Mouse (Mus musculus) neural tube, embryonic 11.5 days (tissue): ENCODE measurements around the gene Nell1. TPM values are rescaled to one million over a fixed set of nuclear protein-coding genes. Genes with fewer than 3 reads are reported as not detected.

Source experiments
- ATAC-seq: fragments of 200-750 bp; cut with Nextera tagmentation; 2 replicates; pipeline ENCODE4 v1.8.0; 2017; ENCODE audit warnings: moderate number of reproducible peaks, mild to moderate bottlenecking, moderate TSS enrichment, moderate library complexity; ENCODE audit not compliant: insufficient read depth, low FRiP score, low TSS enrichment
- DNase-seq: peaks from one replicate; pipeline ENCODE4 v3.0.0-alpha.2; 2015; ENCODE audit warnings: low spot score
- H3K27ac ChIP-seq: fragments of 300-500 bp; sonication (generic); 2 replicates; pipeline ENCODE4 v1.5.1; 2014; ENCODE audit warnings: low read depth, mild to moderate bottlenecking, low read length
- H3K27me3 ChIP-seq: fragments of 300-500 bp; sonication (generic); 2 replicates; pipeline ENCODE4 v1.6.1; 2014; ENCODE audit warnings: mild to moderate bottlenecking, low read length, mixed read lengths; ENCODE audit not compliant: control insufficient read depth, insufficient read depth
- H3K36me3 ChIP-seq: fragments of 300-500 bp; sonication (generic); 2 replicates; pipeline ENCODE4 v1.6.1; 2014; ENCODE audit warnings: mild to moderate bottlenecking, low read length, moderate library complexity, mixed read lengths; ENCODE audit not compliant: control insufficient read depth, insufficient read depth
- H3K4me1 ChIP-seq: fragments of 300-500 bp; sonication (generic); 2 replicates; pipeline ENCODE4 v1.6.1; 2014; ENCODE audit warnings: low read length, mixed read lengths; ENCODE audit not compliant: control insufficient read depth, insufficient read depth
- H3K4me2 ChIP-seq: fragments of 300-500 bp; sonication (generic); 2 replicates; pipeline ENCODE4 v1.6.1; 2014; ENCODE audit warnings: low read depth, mild to moderate bottlenecking, moderate library complexity
- H3K4me3 ChIP-seq: fragments of 300-500 bp; sonication (generic); 2 replicates; pipeline ENCODE4 v1.5.1; 2014; ENCODE audit warnings: low read depth, low read length
- H3K9ac ChIP-seq: fragments of 300-500 bp; sonication (generic); 2 replicates; pipeline ENCODE4 v1.6.1; 2014; ENCODE audit warnings: mild to moderate bottlenecking, low read length
- H3K9me3 ChIP-seq: fragments of 300-500 bp; sonication (generic); 2 replicates; pipeline ENCODE4 v1.6.1; 2016; ENCODE audit warnings: low read length; ENCODE audit not compliant: control insufficient read depth
- WGBS: fragments of 180-500 bp; shearing (Covaris S2); extraction: QIAGEN DNeasy Blood & Tissue Kit; methylation state at CpG from one replicate; pipeline ENCODE4 v1.1.7; 2014; 5-methylcytosine and 5-hydroxymethylcytosine counted together
- polyA plus RNA-seq: library from polyadenylated mRNA; unstranded; fragments of >200 nt; fragmentation: Nextera tagmentation; extraction: Ambion mirVana; gene quantifications from 2 replicates; pipeline ENCODE4 v1.2.1, GENCODE M21; 2014

Nell1 gene
- polyA plus RNA-seq, 1 experiment from 2014 or later: 4.9 TPM

- Histone ChIP-seq H3K36me3 (no peaks in the 10 kb centered on the region), H3K27me3 (no peaks in the 10 kb centered on the region), H3K27ac (no peak overlapping the region), H3K9me3 (no peaks in the 10 kb centered on the region), H3K9ac (no peak overlapping the region), H3K4me2 (no peak overlapping the region), H3K4me1 (no peaks in the 10 kb centered on the region), H3K4me3 (no peak overlapping the region)
- ATAC-seq (no peak), DNase-seq (no peak)
- WGBS: 78% methylated on average over 2 of the region's 2 CpGs
These were observed 435.8 kb downstream of the Nell1 start for GRCm38 (mm10) chr7:50410421-50410820.

DNA sequence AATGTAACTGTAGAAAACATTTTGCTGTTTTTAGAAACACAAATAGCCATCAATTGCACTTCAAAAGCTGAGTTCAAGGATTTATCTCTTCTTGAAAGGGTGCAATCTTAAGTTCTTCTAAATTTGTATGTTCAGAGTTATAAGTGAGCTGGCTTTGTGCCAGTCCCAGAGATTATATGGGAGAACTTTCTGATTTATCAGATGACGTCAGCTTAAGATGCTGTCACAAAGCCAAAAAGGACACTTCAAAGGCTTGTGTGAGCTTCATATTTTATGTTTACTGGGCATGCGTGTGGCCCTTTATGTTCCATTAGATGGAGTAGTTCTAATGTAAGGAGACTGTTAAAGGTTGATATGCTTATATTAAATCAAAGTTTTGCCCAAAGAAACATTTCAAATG, 445.3 kb downstream of the Nell1 start:
- Histone ChIP-seq H3K4me3 (no peak overlapping the region), H3K9me3 (no peaks in the 10 kb centered on the region), H3K4me2 (no peak overlapping the region), H3K9ac (no peak overlapping the region), H3K4me1 (no peaks in the 10 kb centered on the region), H3K27me3 (no peaks in the 10 kb centered on the region), H3K36me3 (no peaks in the 10 kb centered on the region), H3K27ac (no peak overlapping the region)
- no peak for DNase-seq
- ATAC-seq: no peak
- 82% methylated on average over 2 of the region's 2 CpGs for WGBS

DNA sequence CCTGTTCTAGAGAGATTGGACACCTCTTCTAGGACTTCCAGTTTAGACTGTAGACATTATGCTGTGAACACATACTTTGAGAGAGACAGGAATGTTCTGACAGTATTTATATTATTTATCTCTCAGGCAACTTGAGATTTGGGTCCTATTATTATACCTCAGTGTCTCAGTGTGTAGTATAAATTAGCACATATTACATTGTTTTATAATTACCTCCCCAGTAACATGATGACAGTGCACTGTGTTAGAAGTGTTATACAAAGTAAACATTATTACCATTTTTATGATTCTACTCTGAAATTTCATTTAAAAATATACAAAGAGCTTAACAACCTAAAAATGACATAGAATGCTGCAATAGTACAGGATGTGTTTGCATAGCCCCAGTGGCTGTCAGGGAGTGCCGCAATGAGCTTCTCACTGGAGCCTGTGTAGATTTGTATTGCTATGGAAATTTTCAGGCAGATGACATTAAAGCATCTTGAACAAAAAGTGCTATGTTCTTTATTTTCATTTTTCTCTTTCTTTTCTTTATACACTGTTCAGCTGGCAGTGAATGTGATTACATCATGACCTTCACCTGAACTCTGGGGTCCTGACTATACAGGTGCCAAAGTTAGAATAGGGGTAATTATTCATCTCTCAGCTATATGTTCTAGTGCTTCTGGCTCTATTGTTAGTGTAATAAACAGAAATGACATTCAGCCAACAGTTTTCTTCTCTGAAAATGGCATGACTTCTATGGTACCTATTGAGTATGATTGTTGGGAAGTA, 447.9 kb downstream of the Nell1 start:
- Histone ChIP-seq H3K4me2 (no peak overlapping the region), H3K36me3 (no peaks in the 10 kb centered on the region), H3K27me3 (no peaks in the 10 kb centered on the region), H3K4me1 (no peaks in the 10 kb centered on the region), H3K9ac (no peak overlapping the region), H3K4me3 (no peak overlapping the region), H3K27ac (no peak overlapping the region), H3K9me3 (no peaks in the 10 kb centered on the region)
- ATAC-seq: no peak
- WGBS: 89% methylated on average over 1 of the region's 1 CpGs
- no peak for DNase-seq

- H3K4me2 ChIP-seq: no peak overlapping the region
- no peak for ATAC-seq
- no peaks in the 10 kb centered on the region for H3K9me3 ChIP-seq
- no peaks in the 10 kb centered on the region for H3K4me1 ChIP-seq
- H3K27ac ChIP-seq: no peak overlapping the region
- H3K9ac ChIP-seq: no peak overlapping the region
- H3K36me3 ChIP-seq: no peaks in the 10 kb centered on the region
- 89% methylated on average over 5 of the region's 5 CpGs for WGBS
- no peak for DNase-seq
- no peaks in the 10 kb centered on the region for H3K27me3 ChIP-seq
- no peak overlapping the region for H3K4me3 ChIP-seq
These were observed 455.1 kb downstream of the Nell1 start for GRCm38 (mm10) chr7:50429725-50430124.

DNA sequence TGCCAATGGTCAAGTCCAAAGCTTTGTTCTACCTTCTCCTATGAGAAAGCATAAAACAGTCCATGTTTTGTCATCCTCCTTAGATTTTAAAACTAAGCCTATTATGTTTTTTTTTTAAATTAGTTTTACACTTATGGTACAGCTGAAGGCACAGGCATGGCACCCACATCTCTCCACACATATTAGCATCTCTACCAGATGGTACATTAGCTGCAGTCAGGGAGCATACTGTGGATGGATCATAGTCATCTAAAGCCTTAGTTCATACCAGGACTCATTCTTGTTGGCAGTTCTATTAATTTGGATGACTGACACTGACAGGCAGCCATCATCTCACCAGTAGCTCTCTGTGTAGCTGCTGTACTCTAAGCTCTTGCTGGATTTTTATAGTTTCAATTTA, 466.6 kb downstream of the Nell1 start:
- no peaks in the 10 kb centered on the region for H3K36me3 ChIP-seq
- H3K9me3 ChIP-seq: no peaks in the 10 kb centered on the region
- no peak for ATAC-seq
- H3K4me3 ChIP-seq: no peak overlapping the region
- H3K27ac ChIP-seq: no peak overlapping the region
- no peak for DNase-seq
- no peak overlapping the region for H3K9ac ChIP-seq
- no peaks in the 10 kb centered on the region for H3K4me1 ChIP-seq
- H3K4me2 ChIP-seq: no peak overlapping the region
- H3K27me3 ChIP-seq: no peaks in the 10 kb centered on the region

- Histone ChIP-seq H3K36me3 (no peaks in the 10 kb centered on the region), H3K9ac (no peak overlapping the region), H3K9me3 (no peaks in the 10 kb centered on the region), H3K27ac (no peak overlapping the region), H3K27me3 (no peaks in the 10 kb centered on the region), H3K4me3 (no peak overlapping the region), H3K4me1 (no peaks in the 10 kb centered on the region), H3K4me2 (no peak overlapping the region)
- WGBS: 76% methylated on average over 4 of the region's 4 CpGs
- DNase-seq (no peak), ATAC-seq (no peak)
These were observed 472.7 kb downstream of the Nell1 start for GRCm38 (mm10) chr7:50447316-50447715.

GRCm38 (mm10) chr7:50467742-50468141, 493.1 kb downstream of the Nell1 start:
- DNase-seq (no peak), ATAC-seq (no peak)
- H3K27me3 ChIP-seq: no peaks in the 10 kb centered on the region
- H3K4me3 ChIP-seq: no peak overlapping the region
- H3K4me2 ChIP-seq: no peak overlapping the region
- 95% methylated on average over 6 of the region's 6 CpGs for WGBS
- H3K4me1 ChIP-seq: no peaks in the 10 kb centered on the region
- no peak overlapping the region for H3K27ac ChIP-seq
- H3K36me3 ChIP-seq: no peaks in the 10 kb centered on the region
- no peaks in the 10 kb centered on the region for H3K9me3 ChIP-seq
- no peak overlapping the region for H3K9ac ChIP-seq

DNA sequence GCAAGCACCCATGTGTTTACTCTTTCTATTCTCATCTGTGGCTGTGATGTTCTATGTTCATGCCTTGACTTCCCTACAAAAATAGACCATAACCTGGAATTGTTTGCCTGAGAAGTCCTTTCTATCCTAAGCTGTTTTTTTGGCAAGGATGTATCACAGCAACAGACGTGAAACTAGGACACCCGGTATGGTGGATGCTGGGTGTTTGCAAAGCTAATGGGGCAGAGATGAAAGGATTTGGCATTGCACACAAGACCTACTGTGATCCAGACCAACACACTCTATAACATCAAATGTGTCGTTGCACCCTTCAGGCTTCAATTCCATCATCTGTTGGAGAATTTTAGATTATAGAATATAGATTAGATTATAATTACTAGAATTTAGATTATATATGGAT, 495.9 kb downstream of the Nell1 start:
- Histone ChIP-seq H3K27me3 (no peaks in the 10 kb centered on the region), H3K4me1 (no peaks in the 10 kb centered on the region), H3K36me3 (no peaks in the 10 kb centered on the region), H3K9me3 (no peaks in the 10 kb centered on the region), H3K4me3 (no peak overlapping the region), H3K27ac (no peak overlapping the region), H3K4me2 (no peak overlapping the region), H3K9ac (no peak overlapping the region)
- 83% methylated on average over 3 of the region's 3 CpGs for WGBS
- no peak for DNase-seq
- no peak for ATAC-seq

DNA sequence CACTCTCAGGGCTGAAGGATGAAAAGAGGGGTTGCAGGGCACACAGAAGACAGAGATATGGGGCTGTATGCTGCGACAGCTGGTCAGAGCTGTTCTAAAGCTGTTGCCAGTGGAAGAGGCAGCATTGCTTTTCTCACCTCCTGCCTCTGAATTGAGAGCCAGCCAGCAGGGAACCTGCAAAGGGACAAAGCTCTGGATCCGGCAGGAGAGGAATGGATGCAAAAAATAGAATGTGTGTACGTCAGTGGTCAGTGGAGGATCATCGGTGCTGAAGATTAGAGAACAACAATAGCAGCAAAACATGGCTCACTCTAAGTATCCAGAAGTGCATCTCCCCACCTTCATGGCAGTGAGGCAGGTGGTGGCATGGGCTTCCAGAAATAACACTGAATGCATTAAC, 507.3 kb downstream of the Nell1 start:
- no peak overlapping the region for H3K9ac ChIP-seq
- H3K4me1 ChIP-seq: no peaks in the 10 kb centered on the region
- no peak overlapping the region for H3K4me2 ChIP-seq
- no peak overlapping the region for H3K4me3 ChIP-seq
- no peaks in the 10 kb centered on the region for H3K36me3 ChIP-seq
- no peak for ATAC-seq
- no peaks in the 10 kb centered on the region for H3K27me3 ChIP-seq
- whole genome bisulfite sequencing: 63% methylated on average over 4 of the region's 4 CpGs
- no peaks in the 10 kb centered on the region for H3K9me3 ChIP-seq
- no peak overlapping the region for H3K27ac ChIP-seq
- DNase-seq: no peak
